Mouse (Mus musculus) small intestine, adult 2 months (tissue): ENCODE results near the gene Dync2h1. TPM values are rescaled to one million over a fixed set of nuclear protein-coding genes. Genes with fewer than 3 reads are reported as not detected.
"Not testable (repeated sequence)": the region's sequence is repeated elsewhere in the genome, so short reads cannot be mapped to it uniquely, and the experiment has no call there.

ENCODE experiments used
- H3K27ac ChIP-seq: fragments of 200-500 bp; 2 replicates; pipeline ENCODE4 v1.5.1; 2012; ENCODE audit warnings: low read depth, low read length, control low read depth, inconsistent platforms; ENCODE audit not compliant: insufficient read depth
- H3K27me3 ChIP-seq: fragments of 200-500 bp; 2 replicates; pipeline ENCODE4 v1.6.1; 2012; ENCODE audit warnings: mild to moderate bottlenecking, moderate library complexity, low read length, inconsistent platforms; ENCODE audit not compliant: control insufficient read depth, insufficient read depth
- H3K36me3 ChIP-seq: fragments of 200-500 bp; 2 replicates; pipeline ENCODE4 v1.6.1; 2012; ENCODE audit warnings: mild to moderate bottlenecking, low read length, control low read depth, inconsistent platforms; ENCODE audit not compliant: control insufficient read depth, insufficient read depth
- H3K4me1 ChIP-seq: fragments of 200-500 bp; 2 replicates; pipeline ENCODE4 v1.6.1; 2012; ENCODE audit warnings: low read length, inconsistent platforms, mixed read lengths; ENCODE audit not compliant: control insufficient read depth, insufficient read depth, insufficient read length
- H3K4me3 ChIP-seq: fragments of 200-500 bp; 2 replicates; pipeline ENCODE4 v1.5.1; 2012; ENCODE audit warnings: low read depth, mild to moderate bottlenecking, control low read depth, inconsistent platforms, low read length, moderate library complexity
- CTCF ChIP-seq: fragments of 200-500 bp; IDR thresholded peaks from 2 replicates; pipeline ENCODE4 v1.5.1; 2012; ENCODE audit warnings: low read depth, mild to moderate bottlenecking, control low read depth, inconsistent platforms, low read length, moderate library complexity, mixed read lengths; ENCODE audit not compliant: insufficient replicate concordance, insufficient read length; ENCODE audit errors: extremely low read depth
- POLR2A ChIP-seq: fragments of 200-500 bp; IDR thresholded peaks from 2 replicates; pipeline ENCODE4 v1.6.1; 2012; ENCODE audit warnings: low read depth, mild to moderate bottlenecking, control low read depth, inconsistent platforms, low read length, moderate library complexity
- WGBS: fragments of 180-500 bp; shearing (Covaris S2); methylation state at CpG from one replicate; pipeline ENCODE4 v1.1.7; 2018; 5-methylcytosine and 5-hydroxymethylcytosine counted together
- polyA plus RNA-seq: library from polyadenylated mRNA; depleted of rRNA; stranded (reverse); fragments of >200 nt; gene quantifications from 2 replicates; pipeline ENCODE4 v1.2.3, GENCODE M21; 2012

Dync2h1 gene
- polyA plus RNA-seq, 1 experiment = 0.18 TPM

DNA sequence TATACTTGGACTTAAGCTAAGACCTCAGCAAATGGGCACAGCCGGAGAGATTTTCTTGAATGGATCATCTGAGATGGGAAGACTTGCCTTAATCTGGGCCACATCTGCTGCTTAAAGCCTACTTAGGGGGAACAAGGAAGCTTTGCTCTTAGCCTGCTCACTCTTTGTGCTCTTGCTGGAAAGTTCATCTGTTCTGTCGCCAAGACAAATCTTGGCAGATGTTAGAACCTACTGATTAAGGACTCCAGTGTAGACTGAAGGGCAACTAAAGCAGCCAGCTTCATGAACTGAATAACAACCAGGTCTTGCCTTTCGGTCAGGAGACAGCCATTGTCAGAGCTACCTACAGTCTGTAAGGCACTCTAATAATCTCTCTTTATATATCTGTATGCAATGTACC is 198.1 kb downstream of the Dync2h1 start:
- Histone ChIP-seq H3K36me3 (no peaks in the 10 kb centered on the region), H3K27ac (no peak overlapping the region), H3K4me1 (no peaks in the 10 kb centered on the region), H3K27me3 (no peaks in the 10 kb centered on the region), H3K4me3 (no peak overlapping the region)
- WGBS = 88% methylated on average over 3 of the region's 3 CpGs
- TF ChIP-seq CTCF = no peak
- TF ChIP-seq POLR2A = no peak

DNA sequence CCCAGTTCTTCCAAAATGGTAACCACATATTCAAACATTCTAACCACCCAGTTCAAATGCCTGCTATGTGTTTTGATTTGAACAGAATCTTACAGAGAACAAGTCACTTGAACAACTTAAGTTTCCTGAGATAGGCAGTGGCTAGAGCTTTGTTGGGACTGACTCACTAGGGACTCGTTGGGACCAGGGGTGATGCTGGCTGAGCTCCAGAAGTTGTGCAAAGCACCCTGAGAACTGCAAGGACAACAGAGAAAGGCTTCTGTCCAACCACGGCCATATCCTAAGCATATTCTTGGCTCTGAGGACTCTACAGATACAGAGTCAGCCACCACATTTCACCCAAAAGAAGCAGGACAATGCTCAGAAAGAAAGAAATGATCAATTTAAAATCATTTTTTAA is 215.1 kb downstream of the Dync2h1 start:
- Histone ChIP-seq H3K4me3 (no peak overlapping the region), H3K27me3 (no peaks in the 10 kb centered on the region), H3K4me1 (no peaks in the 10 kb centered on the region), H3K36me3 (no peaks in the 10 kb centered on the region), H3K27ac (no peak overlapping the region)
- TF ChIP-seq CTCF = no peak
- no peak for TF ChIP-seq POLR2A
- 58% methylated on average over 2 of the region's 2 CpGs for WGBS

DNA sequence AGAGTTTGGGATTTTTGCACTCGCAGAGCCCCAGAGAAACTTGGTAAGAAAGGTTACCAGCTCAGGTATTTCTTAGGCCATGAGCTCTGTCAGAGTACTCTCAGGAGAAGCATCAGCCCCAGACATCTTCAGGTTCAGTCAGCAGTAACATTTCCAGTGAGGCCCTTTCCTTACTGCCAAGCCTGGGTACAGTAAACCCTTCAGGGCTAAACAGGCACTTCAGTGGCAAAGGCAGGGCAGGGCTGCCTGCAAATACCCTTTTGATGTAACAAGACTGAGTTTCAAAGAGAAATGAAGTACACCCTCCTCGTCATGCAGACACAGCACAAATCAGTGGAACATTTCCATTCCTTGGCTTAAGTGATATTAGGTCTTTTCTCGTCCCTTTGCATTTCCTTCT is 219.2 kb downstream of the Dync2h1 start:
- H3K4me1 ChIP-seq = no peaks in the 10 kb centered on the region
- WGBS = 91% methylated on average over 3 of the region's 3 CpGs
- no peaks in the 10 kb centered on the region for H3K27me3 ChIP-seq
- H3K4me3 ChIP-seq = no peak overlapping the region
- no peak overlapping the region for H3K27ac ChIP-seq
- H3K36me3 ChIP-seq = no peaks in the 10 kb centered on the region
- no peak for TF ChIP-seq POLR2A
- no peak for TF ChIP-seq CTCF

DNA sequence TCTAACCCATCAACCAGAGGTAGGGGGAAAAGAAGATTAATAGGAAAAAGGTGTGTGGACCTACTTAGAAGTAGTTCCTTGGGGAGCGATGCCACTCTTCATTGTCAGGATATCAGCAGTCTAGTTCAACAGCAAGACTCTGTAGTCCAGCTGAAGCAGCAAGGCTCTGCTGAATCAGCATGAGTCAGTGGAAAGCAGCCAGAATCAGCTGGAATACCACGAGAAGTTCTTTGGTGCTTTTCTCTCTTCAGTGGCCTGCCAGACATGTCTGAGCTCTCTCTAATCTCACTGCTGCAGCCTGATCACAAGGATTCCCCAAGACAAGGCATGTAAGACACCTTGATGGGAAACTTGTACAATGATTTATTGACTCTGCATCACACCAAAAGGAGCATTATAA is 225.9 kb downstream of the Dync2h1 start:
- no peak for TF ChIP-seq CTCF
- TF ChIP-seq POLR2A = no peak
- H3K36me3 ChIP-seq = no peaks in the 10 kb centered on the region
- no peaks in the 10 kb centered on the region for H3K4me1 ChIP-seq
- no peak overlapping the region for H3K4me3 ChIP-seq
- no peak overlapping the region for H3K27ac ChIP-seq
- H3K27me3 ChIP-seq = no peaks in the 10 kb centered on the region
- 77% methylated on average over 2 of the region's 2 CpGs for WGBS

DNA sequence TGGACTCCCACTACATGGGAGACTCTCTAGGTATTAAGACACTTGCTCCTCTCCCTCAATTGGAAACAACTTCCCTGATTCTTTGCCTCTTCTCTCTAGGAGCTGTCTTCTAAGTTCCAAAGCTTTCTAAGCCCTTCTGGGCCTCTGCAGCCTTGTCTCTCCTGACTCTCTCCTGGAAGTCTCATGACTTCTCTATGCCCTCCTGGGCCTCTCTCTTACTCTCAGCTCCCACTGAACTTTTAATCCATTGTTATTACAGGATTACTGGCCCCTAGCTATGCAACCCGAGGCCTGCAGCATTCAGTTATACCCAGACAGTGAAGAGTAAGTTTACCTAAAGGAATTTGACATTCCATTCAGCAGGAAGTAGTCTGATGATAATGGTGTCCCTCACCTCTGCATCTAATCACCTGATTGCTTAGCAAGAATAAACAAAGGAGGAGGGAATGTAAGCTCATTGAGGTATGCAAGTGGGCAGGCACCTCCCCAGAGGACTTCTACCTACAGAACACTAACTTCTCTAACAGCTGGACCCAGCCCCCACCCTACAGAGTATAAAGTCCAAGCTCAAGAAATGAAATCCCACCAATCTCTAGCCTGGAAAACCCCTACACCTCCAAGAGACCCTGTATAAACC is 256.7 kb downstream of the Dync2h1 start:
- Histone ChIP-seq H3K4me1 (no peaks in the 10 kb centered on the region), H3K27me3 (no peaks in the 10 kb centered on the region), H3K27ac (no peak overlapping the region), H3K36me3 (no peaks in the 10 kb centered on the region), H3K4me3 (no peak overlapping the region)
- TF ChIP-seq CTCF = no peak
- TF ChIP-seq POLR2A = no peak
- WGBS = 23% methylated on average over 1 of the region's 1 CpGs

DNA sequence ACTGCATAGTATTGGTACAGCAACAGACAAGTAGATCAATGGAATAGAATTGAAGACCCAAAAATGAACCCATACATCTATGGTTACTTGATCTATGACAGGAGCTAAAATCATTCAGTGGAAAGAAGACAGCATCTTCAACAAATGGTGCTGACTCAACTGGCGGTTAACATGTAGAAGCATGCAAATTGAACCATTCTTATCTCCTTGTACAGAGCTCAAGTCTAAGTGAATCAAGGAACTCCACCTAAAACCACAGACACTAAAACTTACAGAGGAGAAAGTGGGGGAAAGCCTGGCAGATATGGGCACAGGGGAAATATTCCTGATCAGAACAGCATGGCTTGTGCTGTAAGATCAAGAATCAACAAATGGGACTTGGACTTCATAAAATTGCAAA is 270.8 kb downstream of the Dync2h1 start:
- Histone ChIP-seq H3K4me1 (no peaks in the 10 kb centered on the region), H3K36me3 (no peaks in the 10 kb centered on the region), H3K4me3 (no peak overlapping the region), H3K27ac (no peak overlapping the region), H3K27me3 (no peaks in the 10 kb centered on the region)
- no peak for TF ChIP-seq POLR2A
- TF ChIP-seq CTCF = no peak
- 96% methylated on average over 1 of the region's 1 CpGs for WGBS

DNA sequence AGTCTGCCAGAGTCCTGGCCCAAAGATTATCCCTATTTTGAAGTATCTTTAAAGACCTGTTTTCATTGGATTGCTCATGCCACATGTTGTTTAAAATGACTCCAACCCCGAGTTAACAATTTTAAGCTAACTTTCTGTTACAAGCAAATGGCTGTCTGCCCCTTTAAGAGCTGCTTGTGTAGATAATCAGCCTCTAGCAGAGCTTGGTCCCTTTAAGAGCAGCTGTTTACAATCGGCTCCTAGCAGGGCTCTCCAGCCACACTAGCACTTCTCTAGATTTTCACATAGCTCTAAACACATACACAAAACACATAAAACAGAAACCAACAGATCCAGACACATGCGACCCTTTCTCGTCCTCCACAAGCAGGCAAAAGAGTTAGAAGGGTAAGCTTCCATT is 273.7 kb downstream of the Dync2h1 start:
- not testable (repeated sequence) for H3K36me3 ChIP-seq, H3K27me3 ChIP-seq, H3K27ac ChIP-seq, H3K4me3 ChIP-seq, H3K4me1 ChIP-seq
- 45% methylated on average over 4 of the region's 4 CpGs for WGBS

DNA sequence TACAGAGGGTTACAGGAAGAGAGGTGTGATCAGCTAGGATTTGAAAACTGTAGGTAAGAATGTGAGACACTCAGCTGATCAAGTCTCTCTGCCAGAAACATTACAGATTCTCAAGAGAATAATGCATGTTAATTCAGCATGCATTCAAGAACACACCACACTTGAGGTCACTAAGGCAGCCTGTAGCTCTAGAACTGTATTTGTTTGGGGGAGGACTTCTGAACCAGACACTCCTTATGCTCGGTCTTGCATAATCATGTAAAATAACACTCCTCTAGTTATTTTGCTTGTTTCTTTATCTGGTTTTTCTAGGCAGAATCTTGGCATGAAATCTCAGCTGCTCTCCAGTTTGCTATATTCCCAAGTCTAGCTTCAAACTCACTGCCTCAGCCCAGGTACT is 282.6 kb downstream of the Dync2h1 start:
- no peak for TF ChIP-seq CTCF
- no peak for TF ChIP-seq POLR2A
- H3K36me3 ChIP-seq = no peaks in the 10 kb centered on the region
- H3K4me3 ChIP-seq = no peak overlapping the region
- H3K27ac ChIP-seq = no peak overlapping the region
- WGBS = 66% methylated on average over 1 of the region's 1 CpGs
- H3K4me1 ChIP-seq = no peaks in the 10 kb centered on the region
- H3K27me3 ChIP-seq = no peaks in the 10 kb centered on the region
